Mouse (Mus musculus): ENCODE data around the gene Arl4d. TPM values are rescaled to one million over a fixed set of nuclear protein-coding genes. Genes with fewer than 3 reads are reported as not detected.
A peak's percentile ranks its signal among the peaks of the same experiment; 100 is the strongest.
"Not testable (repeated sequence)": the region's sequence is repeated elsewhere in the genome, so short reads cannot be mapped to it uniquely, and the experiment has no call there.

Arl4d gene
- total RNA-seq, 2 experiments from 2014 or later: 10.4 to 16.7 TPM

DNA sequence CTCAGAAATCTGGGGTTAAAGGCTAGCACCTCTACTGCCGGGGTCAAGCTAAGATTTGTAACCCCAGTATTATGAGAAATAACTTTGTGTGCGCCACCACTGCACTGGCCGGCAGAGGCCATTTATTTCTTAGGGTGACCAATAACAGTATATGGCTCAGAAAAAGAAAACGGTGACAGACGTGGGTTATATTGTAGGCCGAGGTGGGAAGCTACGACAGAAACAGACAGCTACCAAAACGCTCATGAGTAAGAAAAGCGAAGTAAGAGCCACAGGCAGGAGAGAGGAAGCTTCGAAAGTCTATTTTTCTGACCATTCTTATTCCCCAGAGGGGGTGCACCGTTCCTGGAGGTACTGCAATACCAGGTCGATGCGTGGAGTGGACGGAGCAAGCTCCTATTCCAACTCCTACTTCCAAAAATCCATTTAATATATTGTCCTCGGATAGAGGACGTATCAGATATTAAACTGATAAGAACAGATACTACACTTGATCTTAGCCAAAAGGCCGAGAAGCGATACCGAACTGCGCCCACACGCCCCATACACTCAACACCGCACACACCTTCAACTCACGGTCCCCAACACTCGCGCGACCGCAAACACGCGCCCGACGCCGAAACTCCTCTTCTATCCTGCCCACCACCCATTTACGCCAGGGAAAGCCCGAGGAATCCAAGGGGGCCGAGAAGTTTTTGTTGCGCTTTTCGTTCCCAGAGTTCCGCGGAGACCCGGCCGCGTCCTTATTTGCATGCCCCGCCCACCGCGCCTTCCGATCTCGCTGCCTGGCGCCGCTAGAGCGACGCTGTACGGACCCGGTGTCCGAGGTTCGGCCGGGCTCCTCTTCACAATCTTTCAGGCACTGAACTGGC is 19.7 kb upstream of the Arl4d start:
- DNase-seq: peak; percentile 78

- DNase-seq: not testable (repeated sequence)
These were observed 19.0 kb upstream of the Arl4d start for GRCm38 (mm10) chr11:101646283-101646794.

DNA sequence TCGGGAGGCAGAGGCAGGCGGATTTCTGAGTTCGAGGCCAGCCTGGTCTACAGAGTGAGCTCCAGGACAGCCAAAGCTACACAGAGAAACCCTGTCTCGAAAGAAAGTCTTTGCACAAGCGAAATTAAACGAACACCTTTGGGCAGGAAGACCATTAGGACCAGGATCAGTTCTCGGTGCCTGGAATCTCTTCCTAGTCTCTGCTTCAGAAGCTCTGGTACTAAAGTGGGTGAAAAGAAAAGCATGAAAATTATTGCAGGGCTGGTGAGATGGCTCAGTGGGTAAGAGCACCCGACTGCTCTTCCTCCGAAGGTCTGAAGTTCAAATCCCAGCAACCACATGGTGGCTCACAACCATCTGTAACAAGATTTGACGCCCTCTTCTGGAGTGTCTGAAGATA is 18.2 kb upstream of the Arl4d start:
- DNase-seq: not testable (repeated sequence)

DNA sequence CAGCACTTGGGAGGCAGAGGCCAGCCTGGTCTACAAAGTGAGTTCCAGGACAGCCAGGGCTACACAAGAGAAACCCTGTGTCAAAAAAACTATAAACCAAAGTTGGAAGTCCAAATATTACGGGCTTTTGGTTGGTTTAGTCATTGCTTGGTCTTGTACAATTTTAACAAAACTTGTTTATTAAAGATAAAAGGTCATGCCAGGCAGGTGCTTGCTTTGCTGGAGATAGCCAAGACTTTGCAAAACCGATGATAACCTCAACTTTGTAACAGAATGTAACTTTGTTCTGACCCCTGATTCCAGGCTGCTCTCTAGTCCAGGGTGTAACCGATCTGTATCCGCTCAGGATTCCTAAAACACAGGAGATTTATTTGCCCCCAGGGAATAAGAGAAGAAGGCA is 9.0 kb upstream of the Arl4d start:
- no peak for DNase-seq

- DNase-seq: peak; percentile 35
These were observed 7.8 kb upstream of the Arl4d start for GRCm38 (mm10) chr11:101657528-101657885.

- DNase-seq: peak; percentile 90
These were observed 7.2 kb upstream of the Arl4d start for GRCm38 (mm10) chr11:101657886-101658750.

DNA sequence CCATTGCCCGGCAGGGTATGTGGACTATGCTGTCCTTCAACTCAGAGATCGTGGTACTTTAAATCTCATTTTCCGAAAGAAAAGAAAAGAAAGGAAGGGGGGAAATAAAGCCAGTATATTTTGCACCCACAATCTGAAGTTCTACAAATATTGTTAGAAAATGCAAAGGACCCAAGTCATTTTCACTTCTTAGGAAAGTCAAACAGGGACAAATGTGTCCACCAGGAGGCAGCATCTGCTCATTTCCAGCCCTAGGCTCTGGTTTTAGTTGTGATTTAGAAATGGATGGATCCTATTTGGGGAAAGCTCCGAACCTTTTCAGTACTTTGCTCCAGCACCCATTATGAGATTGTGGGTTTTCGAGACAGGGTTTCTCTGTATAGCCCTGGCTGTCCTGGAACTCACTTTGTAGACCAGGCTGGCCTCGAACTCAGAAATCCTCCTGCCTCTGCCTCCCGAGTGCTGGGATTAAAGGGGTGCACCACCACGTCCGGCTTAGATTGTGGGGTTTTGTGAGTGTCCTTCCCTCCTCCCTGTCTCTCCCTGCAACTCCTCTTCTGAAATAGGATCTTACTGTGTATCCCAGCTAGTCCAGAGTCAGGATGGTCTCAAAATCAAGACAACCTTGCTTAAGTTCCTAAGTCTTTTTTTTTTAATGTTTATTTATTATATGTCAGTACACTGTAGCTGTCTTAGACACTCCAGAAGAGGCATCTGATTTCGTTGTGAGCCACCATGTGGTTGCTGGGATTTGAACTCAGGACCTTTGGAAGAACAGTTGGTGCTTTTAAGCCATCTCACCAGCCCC is 6.4 kb upstream of the Arl4d start:
- peak; percentile 75 for DNase-seq

DNA sequence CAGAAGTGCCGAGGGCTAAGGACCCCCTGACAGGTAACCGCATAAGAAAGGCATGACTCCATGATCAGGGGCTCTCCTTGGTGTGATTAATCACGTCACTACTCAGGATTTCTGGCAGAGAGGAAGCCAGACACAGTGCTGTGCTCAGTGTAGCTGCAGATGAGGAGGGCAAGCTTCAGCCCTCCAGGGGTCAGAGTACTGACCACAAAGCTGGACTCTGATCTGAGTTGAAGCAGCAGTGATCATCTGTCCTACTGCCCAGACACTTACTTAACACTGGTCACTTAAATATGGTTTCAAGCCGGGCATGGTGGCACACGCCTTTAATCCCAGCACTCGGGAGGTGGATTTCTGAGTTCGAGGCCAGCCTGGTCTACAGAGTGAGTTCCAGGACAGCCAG is 4.2 kb upstream of the Arl4d start:
- no peak for DNase-seq

- DNase-seq: no peak
These were observed 3.6 kb upstream of the Arl4d start for GRCm38 (mm10) chr11:101661786-101662185.

DNA sequence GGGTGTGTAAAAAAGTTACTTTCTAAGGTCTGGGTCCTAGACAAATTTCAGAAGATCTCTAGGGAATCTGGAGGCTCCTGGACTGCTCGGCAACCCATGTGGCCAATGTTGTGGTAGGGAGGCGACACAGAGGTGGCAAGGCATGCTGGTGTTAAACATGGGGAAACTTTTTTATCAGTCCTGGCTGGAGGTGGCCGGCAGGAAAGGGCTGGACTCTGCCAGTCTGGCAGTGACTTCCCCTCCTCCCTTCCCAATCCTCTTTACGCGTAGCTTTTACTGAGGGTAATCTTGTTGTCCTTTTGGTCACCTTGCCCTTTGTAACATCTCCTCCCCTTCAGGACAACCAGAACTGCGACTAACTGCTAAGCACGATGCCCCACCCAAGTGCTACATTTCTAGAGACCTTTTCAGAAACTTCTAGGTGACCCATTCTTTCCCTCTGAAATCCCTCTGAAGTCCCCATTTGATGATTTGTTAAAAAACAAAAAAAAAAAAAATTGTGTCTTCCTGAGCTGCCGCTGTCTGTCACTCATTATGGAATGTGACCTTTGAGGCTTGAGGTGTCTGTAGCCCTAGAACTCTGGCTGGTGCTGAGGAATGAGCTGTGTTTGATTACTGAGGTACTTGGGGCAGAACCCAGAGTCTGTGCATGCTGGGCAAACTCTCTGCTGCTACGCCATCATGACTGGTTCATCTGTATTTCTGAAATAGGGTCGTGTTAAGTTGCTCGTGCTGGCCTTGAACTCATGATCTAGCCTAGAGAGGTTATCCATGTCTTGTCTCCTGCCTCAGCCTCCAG is 1.9 kb upstream of the Arl4d start:
- no peak for DNase-seq

GRCm38 (mm10) chr11:101665636-101665992 is 273 bp downstream of the Arl4d start:
- no peak for DNase-seq

DNA sequence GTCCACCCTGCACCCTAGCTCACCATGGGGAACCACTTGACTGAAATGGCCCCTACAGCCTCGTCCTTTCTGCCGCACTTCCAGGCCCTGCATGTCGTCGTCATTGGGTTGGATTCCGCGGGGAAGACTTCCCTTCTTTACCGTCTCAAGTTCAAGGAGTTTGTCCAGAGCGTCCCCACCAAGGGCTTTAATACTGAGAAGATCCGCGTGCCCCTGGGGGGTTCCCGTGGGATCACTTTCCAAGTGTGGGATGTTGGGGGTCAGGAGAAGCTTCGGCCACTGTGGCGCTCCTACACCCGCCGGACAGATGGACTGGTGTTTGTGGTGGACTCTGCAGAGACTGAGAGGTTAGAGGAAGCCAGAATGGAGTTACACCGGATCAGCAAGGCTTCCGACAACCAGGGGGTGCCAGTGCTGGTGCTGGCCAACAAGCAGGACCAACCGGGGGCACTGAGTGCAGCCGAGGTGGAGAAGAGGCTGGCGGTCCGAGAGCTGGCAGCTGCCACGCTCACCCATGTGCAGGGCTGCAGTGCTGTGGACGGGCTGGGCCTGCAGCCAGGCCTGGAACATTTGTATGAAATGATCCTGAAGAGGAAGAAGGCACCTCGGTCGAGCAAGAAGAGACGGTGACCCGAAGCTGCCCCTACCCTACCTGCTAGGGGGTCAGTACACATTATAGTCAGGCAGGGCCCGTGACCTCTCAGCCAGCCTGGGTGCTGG is 1.4 kb downstream of the Arl4d start:
- DNase-seq: peak; percentile 37

DNA sequence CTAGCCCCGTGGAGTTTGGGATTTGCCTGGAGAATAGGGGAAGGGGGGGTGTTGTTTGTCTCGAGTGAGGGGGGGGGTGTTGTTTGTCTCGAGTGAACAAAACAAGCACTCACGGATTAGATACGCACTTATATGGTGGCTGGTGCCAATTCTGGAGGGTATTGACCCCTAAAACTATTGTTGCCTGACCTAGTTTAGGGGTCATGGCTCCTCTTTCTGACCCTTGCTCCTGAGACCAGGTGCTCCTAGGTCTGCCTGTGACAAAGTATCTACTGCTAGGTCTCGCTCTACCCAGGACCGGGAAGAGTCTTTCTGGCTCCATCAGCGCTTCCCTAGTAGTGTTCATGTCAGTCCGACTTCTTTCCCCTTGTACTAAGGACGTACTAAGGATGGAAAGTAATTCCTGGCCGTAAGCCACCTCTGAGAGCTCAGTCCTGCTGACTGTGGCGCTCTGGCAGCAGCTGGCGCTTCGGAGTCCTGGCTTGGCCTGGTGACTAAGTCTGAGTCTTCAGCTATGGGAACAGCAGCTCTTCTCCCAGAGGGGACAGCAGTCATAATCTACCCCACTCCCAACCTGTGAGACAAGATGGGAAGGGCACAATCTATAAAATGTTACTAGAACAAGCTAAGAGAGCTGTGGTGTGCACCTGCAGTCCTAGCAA is 2.7 kb downstream of the Arl4d start:
- peak; percentile 71 for DNase-seq

GRCm38 (mm10) chr11:101668546-101669261 is 3.4 kb downstream of the Arl4d start:
- peak; percentile 67 for DNase-seq

GRCm38 (mm10) chr11:101670334-101670733 is 5.0 kb downstream of the Arl4d start:
- no peak for DNase-seq

- no peak for DNase-seq
These were observed 5.9 kb downstream of the Arl4d start for GRCm38 (mm10) chr11:101671255-101671654.

- DNase-seq: peak; percentile 41
These were observed 7.8 kb downstream of the Arl4d start for GRCm38 (mm10) chr11:101673010-101673642.

GRCm38 (mm10) chr11:101674106-101674505 is 8.8 kb downstream of the Arl4d start:
- DNase-seq: no peak

- no peak for DNase-seq
These were observed 10.0 kb downstream of the Arl4d start for GRCm38 (mm10) chr11:101675349-101675748.

All from adrenal gland, postnatal 10 days (tissue).